Mouse (Mus musculus) brain, embryonic 18.5 days (tissue): ENCODE measurements around the gene Nup88.
"Not testable (repeated sequence)": the region's sequence is repeated elsewhere in the genome, so short reads cannot be mapped to it uniquely, and the experiment has no call there.

Experiments used
- DNase-seq: peaks from one replicate; pipeline ENCODE4 v3.0.0-alpha.2; 2012; ENCODE audit warnings: low read depth, low spot score

Gene Nup88

DNA sequence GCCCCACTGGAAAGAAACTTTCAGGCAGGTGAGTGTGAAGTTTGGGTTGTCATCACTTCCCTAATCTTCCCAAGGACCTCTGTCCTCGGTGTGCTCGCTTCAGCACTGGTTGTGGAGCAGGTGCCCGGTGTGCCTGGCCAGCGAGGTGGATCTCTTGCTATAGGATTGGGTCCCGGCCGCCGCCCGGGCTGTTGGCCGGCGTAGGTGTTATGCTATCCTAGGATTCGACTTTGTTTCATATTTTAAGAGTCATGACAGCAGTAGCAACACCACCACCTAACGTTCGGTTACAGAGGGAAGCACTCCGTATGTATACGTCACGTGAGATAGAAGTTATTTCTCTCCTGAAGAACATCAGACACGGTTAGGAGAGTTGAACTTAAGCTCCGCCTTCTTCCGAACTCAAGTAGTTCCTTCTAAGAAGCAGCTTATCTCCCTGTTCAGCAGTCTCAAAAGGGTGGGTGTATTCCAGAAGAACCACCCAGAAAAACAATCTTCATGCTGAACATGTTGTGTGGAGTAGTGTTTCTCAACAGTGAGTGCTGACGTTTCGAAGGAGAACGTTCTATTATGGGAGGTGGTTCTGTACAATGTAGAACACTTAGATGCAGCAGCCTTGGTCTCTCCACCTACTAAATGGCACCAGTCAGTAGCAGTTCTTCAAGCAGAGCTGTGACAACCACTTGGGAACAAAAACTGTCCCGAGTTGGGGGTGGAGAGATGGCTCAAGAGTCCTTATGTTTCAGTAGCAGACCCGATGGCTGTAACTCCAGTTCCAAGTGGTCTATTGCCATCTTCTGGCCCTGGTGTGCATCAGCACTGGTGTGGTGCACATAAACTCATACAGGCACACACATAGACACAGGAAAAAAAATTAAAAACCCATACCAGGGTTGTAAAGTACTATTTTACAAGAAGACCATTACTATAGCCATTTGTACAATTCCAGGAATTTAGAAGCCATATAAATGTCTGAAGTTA, 1.1 kb upstream of the Nup88 start:
- no peak for DNase-seq

GRCm38 (mm10) chr11:70969271-70969794, 440 bp downstream of the Nup88 start:
- no peak for DNase-seq

DNA sequence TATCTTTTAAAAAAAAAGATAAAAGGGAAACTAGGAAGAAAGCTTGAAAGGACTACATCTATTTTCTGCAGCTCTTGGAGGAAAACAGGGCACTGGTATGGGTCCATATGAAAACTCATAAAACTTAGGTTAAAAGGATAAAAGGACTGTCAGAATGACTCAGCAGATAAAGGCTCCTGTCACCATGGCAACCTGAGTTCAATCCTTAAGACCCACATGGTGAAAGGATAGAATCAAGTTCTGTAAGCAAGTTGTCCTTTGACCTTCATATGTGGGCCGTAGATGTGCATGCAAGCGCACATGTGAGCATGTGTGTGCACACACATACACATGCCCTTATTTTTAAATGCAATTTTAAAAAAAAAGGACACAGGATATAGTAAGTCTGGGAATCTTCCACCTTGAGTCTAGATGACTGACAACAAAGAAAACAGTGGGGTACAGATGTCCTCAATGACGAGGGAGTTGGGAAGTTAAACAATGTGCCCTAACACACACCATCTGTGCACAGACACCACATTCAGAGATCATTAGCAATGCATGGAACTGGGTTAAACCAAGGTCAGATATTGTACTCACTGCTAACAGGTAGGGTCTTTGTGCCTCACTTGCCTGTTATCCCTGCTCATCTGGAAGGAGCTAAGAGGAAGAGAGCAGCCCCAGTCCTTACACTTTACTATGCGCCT, 5.4 kb downstream of the Nup88 start:
- no peak for DNase-seq

DNA sequence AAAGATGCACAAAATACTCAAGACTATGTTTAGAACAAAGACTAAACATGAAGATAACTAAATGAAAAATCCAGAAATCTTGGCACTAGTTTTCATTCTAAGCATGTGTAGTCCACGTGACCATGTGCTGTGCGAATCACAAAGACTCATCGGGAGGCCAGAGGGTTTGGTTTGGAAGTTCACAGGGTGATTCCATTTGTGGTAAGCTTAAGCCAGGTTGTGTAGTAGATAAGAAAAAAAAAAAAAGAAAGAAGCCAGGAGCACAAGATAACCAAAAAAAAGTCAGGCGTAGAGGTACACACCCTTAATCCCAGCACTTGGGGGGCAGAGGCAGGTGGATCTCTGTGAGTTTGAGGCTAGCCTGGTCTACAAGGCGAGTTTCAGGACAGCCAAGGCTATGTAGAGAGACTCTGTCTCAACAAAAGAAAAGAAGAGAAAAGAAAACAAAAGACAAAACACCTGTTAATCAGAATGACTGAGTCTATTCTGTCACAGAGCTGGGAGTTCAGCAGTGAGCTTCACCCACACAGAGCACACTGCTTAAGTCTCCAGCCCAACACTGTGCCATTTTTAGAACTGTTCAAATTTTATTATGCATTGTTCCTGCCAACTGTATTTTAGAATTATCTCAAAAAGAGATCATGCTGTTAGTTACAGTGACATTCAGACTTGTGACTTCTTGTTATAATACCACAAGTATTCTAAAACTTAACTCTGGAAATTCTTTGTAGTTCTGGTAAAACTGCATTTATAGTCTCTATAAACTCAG, 8.8 kb downstream of the Nup88 start:
- DNase-seq: no peak

GRCm38 (mm10) chr11:70954711-70955110, 15.1 kb downstream of the Nup88 start:
- DNase-seq: no peak

- DNase-seq: no peak
These were observed 24.6 kb downstream of the Nup88 start for GRCm38 (mm10) chr11:70944935-70945817.

DNA sequence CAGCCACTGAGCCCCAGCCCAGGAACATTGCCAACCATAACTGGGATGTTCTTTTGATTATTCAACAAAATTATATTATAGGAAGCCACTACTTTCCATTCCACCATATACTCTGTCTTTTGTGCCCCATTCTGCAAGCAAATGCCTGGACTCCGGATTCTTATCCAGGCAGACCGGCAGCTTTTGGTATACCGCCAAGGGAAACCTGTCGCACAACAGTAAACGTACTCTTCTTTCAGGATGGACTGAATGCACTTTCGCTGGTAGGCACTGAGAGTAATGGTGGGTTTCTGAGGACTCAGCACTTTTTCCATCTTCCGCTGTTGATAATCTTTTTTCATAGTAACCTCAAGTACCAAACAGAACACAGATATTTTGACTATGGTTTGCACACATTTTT, 26.1 kb downstream of the Nup88 start:
- no peak for DNase-seq

DNA sequence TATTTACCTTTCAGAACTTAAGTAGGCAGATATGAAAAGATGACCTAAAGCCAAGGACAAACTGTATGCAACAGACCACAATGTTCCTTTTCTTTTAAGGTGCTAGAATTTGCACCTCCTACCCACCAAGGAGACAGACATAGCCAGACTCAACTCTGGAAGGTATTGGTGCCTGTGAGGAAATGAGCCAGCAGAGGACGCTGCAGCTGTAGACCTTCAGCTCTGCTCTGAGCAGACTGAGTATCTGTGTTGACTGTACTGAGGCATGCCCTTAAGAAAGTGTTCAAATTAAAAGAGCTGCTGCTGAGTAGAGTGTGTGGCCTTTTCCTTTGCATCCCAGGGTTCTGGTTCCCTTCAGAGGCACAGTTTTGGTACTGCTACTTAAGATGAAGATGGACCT, 27.2 kb downstream of the Nup88 start:
- DNase-seq: no peak

GRCm38 (mm10) chr11:70935316-70935715, 34.5 kb downstream of the Nup88 start:
- no peak for DNase-seq

GRCm38 (mm10) chr11:70931461-70931860, 38.3 kb downstream of the Nup88 start:
- no peak for DNase-seq

GRCm38 (mm10) chr11:70919524-70919923, 50.2 kb downstream of the Nup88 start:
- DNase-seq: no peak

GRCm38 (mm10) chr11:70917896-70918295, 51.9 kb downstream of the Nup88 start:
- DNase-seq: no peak

DNA sequence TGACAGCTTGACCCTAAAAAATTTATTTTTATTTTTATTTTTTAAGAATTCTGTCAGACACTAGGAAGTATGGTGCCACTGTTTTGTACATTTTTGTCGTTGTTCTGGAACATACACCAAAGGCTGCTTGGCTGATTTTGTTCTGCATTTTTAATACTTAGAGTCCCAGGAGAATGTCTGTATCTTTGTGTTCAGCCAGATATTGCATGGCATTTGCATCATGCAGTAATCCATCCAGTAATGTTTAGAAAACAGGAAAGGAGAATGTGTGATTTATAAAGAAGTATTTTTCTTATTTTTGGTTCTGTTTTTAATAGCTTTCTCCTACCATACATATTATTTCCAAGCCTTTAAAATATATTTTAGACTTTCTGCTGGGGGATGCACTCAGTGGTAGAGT, 57.9 kb downstream of the Nup88 start:
- no peak for DNase-seq

- no peak for DNase-seq
These were observed 58.5 kb downstream of the Nup88 start for GRCm38 (mm10) chr11:70911323-70911722.

- DNase-seq: no peak
These were observed 63.1 kb downstream of the Nup88 start for GRCm38 (mm10) chr11:70906681-70907080.

- DNase-seq: not testable (repeated sequence)
These were observed 71.6 kb downstream of the Nup88 start for GRCm38 (mm10) chr11:70898182-70898581.

GRCm38 (mm10) chr11:70897680-70898079, 72.1 kb downstream of the Nup88 start:
- no peak for DNase-seq
